Mouse (Mus musculus): ENCODE measurements around the gene Igf2bp1. TPM values are rescaled to one million over a fixed set of nuclear protein-coding genes. Genes with fewer than 3 reads are reported as not detected.

Gene Igf2bp1
- total RNA-seq, 1 experiment, result 354 TPM

- H3K9me3 ChIP-seq (ENCODE audit: control insufficient read depth, insufficient read depth, low read depth, low read length), result no peaks in the 10 kb centered on the region
- in situ Hi-C loops (cut with MboI; ENCODE audit: low sequenced_read_pairs in 2 of 2, unreplicated experiment in 2 of 2), result no loop called here
- no peak for TF ChIP-seq CHD2 (IDR thresholded peaks at IDR 0.05; ENCODE audit: low read depth, low read length)
- TF ChIP-seq MAFK (IDR thresholded peaks at IDR 0.05; ENCODE audit: insufficient read depth, low read depth, low read length), result no peak
- no peak for TF ChIP-seq HCFC1 (IDR thresholded peaks at IDR 0.05; ENCODE audit: borderline replicate concordance, insufficient read depth, low read length)
- TF ChIP-seq ZNF384 (IDR thresholded peaks at IDR 0.05; ENCODE audit: low read depth, low read length), result no peak
- no peak for TF ChIP-seq ZC3H11A (IDR thresholded peaks at IDR 0.05; ENCODE audit: borderline replicate concordance, low read depth, low read length)
- H3K4me1 ChIP-seq (ENCODE audit: control insufficient read depth in 2 of 2, insufficient read depth in 2 of 2, low read length in 2 of 2, poor library complexity in 1 of 2), result peaks cover 8 to 14% of the 10 kb centered on the region in 2 experiments; a peak in 2 of 4 replicates
- H3K4me3 ChIP-seq (ENCODE audit: insufficient read depth in 1 of 2, low read depth in 1 of 2, low read length in 2 of 2, poor library complexity in 1 of 2, severe bottlenecking in 1 of 2), result no peak overlapping the region
- peaks cover 75% of the 10 kb centered on the region for H3K36me3 ChIP-seq (ENCODE audit: control insufficient read depth, insufficient read depth, low read length, poor library complexity, severe bottlenecking)
- no peak for DNase-seq (ENCODE audit: low read depth, low spot score)
- no peak overlapping the region for H3K9ac ChIP-seq (ENCODE audit: insufficient read depth, low read depth, low read length, poor library complexity, severe bottlenecking)
- no peak overlapping the region for H3K27ac ChIP-seq (ENCODE audit: insufficient read depth, low read depth, low read length, poor library complexity, severe bottlenecking)
These were observed 30.0 kb downstream of the Igf2bp1 start for GRCm38 (mm10) chr11:95975694-95976093.

- DNase-seq (ENCODE audit: low read depth, low spot score), result no peak
- H3K36me3 ChIP-seq (ENCODE audit: control insufficient read depth, insufficient read depth, low read length, poor library complexity, severe bottlenecking), result peaks cover 90% of the 10 kb centered on the region
- H3K27ac ChIP-seq (ENCODE audit: insufficient read depth, low read depth, low read length, poor library complexity, severe bottlenecking), result no peak overlapping the region
- in situ Hi-C loops (cut with MboI; ENCODE audit: low sequenced_read_pairs in 2 of 2, unreplicated experiment in 2 of 2), result no loop called here
- no peaks in the 10 kb centered on the region for H3K9me3 ChIP-seq (ENCODE audit: control insufficient read depth, insufficient read depth, low read depth, low read length)
- no peak overlapping the region for H3K9ac ChIP-seq (ENCODE audit: insufficient read depth, low read depth, low read length, poor library complexity, severe bottlenecking)
- TF ChIP-seq CHD2 (IDR thresholded peaks at IDR 0.05; ENCODE audit: low read depth, low read length) (no peak), ZNF384 (IDR thresholded peaks at IDR 0.05; ENCODE audit: low read depth, low read length) (peak; percentile 60; the same call in 1 of the 2 replicates), ZC3H11A (IDR thresholded peaks at IDR 0.05; ENCODE audit: borderline replicate concordance, low read depth, low read length) (0 out of 2 replicates have a peak, but pooled peaks have one; percentile 2), MAFK (IDR thresholded peaks at IDR 0.05; ENCODE audit: insufficient read depth, low read depth, low read length) (no peak), HCFC1 (IDR thresholded peaks at IDR 0.05; ENCODE audit: borderline replicate concordance, insufficient read depth, low read length) (no peak)
- H3K4me1 ChIP-seq (ENCODE audit: control insufficient read depth in 2 of 2, insufficient read depth in 2 of 2, low read length in 2 of 2, poor library complexity in 1 of 2), result peaks cover 3 to 6% of the 10 kb centered on the region in 2 experiments; a peak in 2 of 4 replicates
- no peak overlapping the region for H3K4me3 ChIP-seq (ENCODE audit: insufficient read depth in 1 of 2, low read depth in 1 of 2, low read length in 2 of 2, poor library complexity in 1 of 2, severe bottlenecking in 1 of 2)
These were observed 32.6 kb downstream of the Igf2bp1 start for GRCm38 (mm10) chr11:95973187-95973586.

GRCm38 (mm10) chr11:95963304-95963703 lies 42.4 kb downstream of the Igf2bp1 start:
- in situ Hi-C loops (cut with MboI; ENCODE audit: low sequenced_read_pairs in 2 of 2, unreplicated experiment in 2 of 2), result no loop called here
- Histone ChIP-seq H3K9ac (ENCODE audit: insufficient read depth, low read depth, low read length, poor library complexity, severe bottlenecking) (no peak overlapping the region), H3K27ac (ENCODE audit: insufficient read depth, low read depth, low read length, poor library complexity, severe bottlenecking) (peak overlapping the region; percentile 83; the same call in 1 of the 2 replicates), H3K4me3 (ENCODE audit: insufficient read depth in 1 of 2, low read depth in 1 of 2, low read length in 2 of 2, poor library complexity in 1 of 2, severe bottlenecking in 1 of 2) (0 out of 4 replicates have a peak overlapping the region, but pooled peaks of 1 of the 2 experiments have one; percentile 12), H3K4me1 (ENCODE audit: control insufficient read depth in 2 of 2, insufficient read depth in 2 of 2, low read length in 2 of 2, poor library complexity in 1 of 2) (peaks cover 6 to 31% of the 10 kb centered on the region in 2 experiments), H3K9me3 (ENCODE audit: control insufficient read depth, insufficient read depth, low read depth, low read length) (no peaks in the 10 kb centered on the region), H3K36me3 (ENCODE audit: control insufficient read depth, insufficient read depth, low read length, poor library complexity, severe bottlenecking) (peaks cover 65% of the 10 kb centered on the region)
- no peak for TF ChIP-seq MAFK (IDR thresholded peaks at IDR 0.05; ENCODE audit: insufficient read depth, low read depth, low read length)
- TF ChIP-seq CHD2 (IDR thresholded peaks at IDR 0.05; ENCODE audit: low read depth, low read length), result no peak
- TF ChIP-seq ZC3H11A (IDR thresholded peaks at IDR 0.05; ENCODE audit: borderline replicate concordance, low read depth, low read length), result no peak
- no peak for TF ChIP-seq HCFC1 (IDR thresholded peaks at IDR 0.05; ENCODE audit: borderline replicate concordance, insufficient read depth, low read length)
- TF ChIP-seq ZNF384 (IDR thresholded peaks at IDR 0.05; ENCODE audit: low read depth, low read length), result no peak
- peak; percentile 89 for DNase-seq (ENCODE audit: low read depth, low spot score)

GRCm38 (mm10) chr11:95959152-95959551 lies 46.6 kb downstream of the Igf2bp1 start:
- H3K4me1 ChIP-seq (ENCODE audit: control insufficient read depth in 2 of 2, insufficient read depth in 2 of 2, low read length in 2 of 2, poor library complexity in 1 of 2), result peaks cover 10 to 34% of the 10 kb centered on the region in 2 experiments
- no peak overlapping the region for H3K9ac ChIP-seq (ENCODE audit: insufficient read depth, low read depth, low read length, poor library complexity, severe bottlenecking)
- no peak overlapping the region; the same call in 1 of the 2 replicates for H3K27ac ChIP-seq (ENCODE audit: insufficient read depth, low read depth, low read length, poor library complexity, severe bottlenecking)
- H3K4me3 ChIP-seq (ENCODE audit: insufficient read depth in 1 of 2, low read depth in 1 of 2, low read length in 2 of 2, poor library complexity in 1 of 2, severe bottlenecking in 1 of 2), result no peak overlapping the region
- in situ Hi-C loops (cut with MboI; ENCODE audit: low sequenced_read_pairs in 2 of 2, unreplicated experiment in 2 of 2), result no loop called here
- peaks cover 32% of the 10 kb centered on the region for H3K36me3 ChIP-seq (ENCODE audit: control insufficient read depth, insufficient read depth, low read length, poor library complexity, severe bottlenecking)
- TF ChIP-seq HCFC1 (IDR thresholded peaks at IDR 0.05; ENCODE audit: borderline replicate concordance, insufficient read depth, low read length) (no peak), ZNF384 (IDR thresholded peaks at IDR 0.05; ENCODE audit: low read depth, low read length) (no peak), MAFK (IDR thresholded peaks at IDR 0.05; ENCODE audit: insufficient read depth, low read depth, low read length) (no peak), CHD2 (IDR thresholded peaks at IDR 0.05; ENCODE audit: low read depth, low read length) (no peak), ZC3H11A (IDR thresholded peaks at IDR 0.05; ENCODE audit: borderline replicate concordance, low read depth, low read length) (no peak)
- no peaks in the 10 kb centered on the region for H3K9me3 ChIP-seq (ENCODE audit: control insufficient read depth, insufficient read depth, low read depth, low read length)
- no peak for DNase-seq (ENCODE audit: low read depth, low spot score)

Data from ES-E14 (cell line).